Mouse (Mus musculus): ENCODE measurements around the gene Fibp. TPM values are rescaled to one million over a fixed set of nuclear protein-coding genes. Genes with fewer than 3 reads are reported as not detected.

The Fibp gene
- total and polyA plus RNA-seq, 3 experiments: 21.9 to 63.5 TPM; not detected in 1

DNA sequence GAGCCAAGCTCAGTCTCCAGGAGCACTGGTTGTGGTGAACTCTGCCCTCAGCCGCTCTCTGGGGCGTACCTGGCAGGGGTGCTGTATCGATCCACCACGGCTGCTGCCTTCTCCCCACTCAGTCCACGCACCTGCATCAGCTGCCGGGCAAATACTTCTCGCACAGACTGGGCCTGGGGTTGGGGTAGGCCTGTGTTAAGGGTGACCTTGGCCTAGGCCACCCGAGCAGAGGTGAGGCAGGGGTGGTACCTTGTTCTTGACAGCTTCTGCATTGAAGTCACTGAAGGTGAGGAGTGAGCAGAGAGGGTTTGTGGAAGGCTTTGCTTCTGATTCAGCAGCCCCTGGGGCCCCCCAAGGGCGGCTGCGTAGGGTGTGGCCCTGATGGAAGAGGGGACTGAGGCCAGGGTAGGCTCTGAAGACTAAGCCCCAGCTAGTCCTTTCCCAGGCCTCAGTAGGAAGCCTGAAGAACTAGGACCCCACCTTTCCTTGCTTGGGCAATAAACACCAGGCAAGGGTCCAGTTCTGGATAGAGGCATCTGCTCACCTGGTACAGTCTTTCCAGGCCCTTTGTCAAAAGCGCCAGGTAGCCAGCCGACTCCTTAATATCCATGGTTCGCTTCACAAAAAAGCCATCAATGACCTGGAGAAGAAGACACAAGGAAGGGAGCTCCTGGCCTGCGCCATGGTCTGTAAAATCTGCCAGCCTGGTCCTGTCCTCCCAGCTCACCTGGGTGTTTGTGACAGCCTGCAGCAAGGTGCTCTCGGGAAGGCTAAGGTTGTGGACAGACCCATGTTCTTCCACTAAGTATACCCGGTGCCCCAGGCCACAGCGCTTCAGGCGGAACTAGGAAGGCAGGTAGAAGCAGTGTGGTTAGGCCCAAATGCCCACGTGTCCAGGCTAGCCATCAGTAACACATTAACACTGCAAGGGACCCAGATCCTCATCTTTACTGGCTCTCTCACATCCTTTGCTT lies 23.3 kb downstream of the Fibp start:
- no peak for TF ChIP-seq ZKSCAN1 (IDR thresholded peaks at IDR 0.05; ENCODE audit: low read depth, low read length)
- TF ChIP-seq GABPA (IDR thresholded peaks at IDR 0.05; ENCODE audit: low read depth, low read length): no peak
- H3K4me1 ChIP-seq (ENCODE audit: control insufficient read depth in 1 of 2, insufficient read depth in 2 of 2, low read length in 2 of 2): peaks cover 0 to 10% of the 10 kb centered on the region in 2 experiments; a peak in 2 of 4 replicates
- peaks cover 2% of the 10 kb centered on the region; the same call in 1 of the 2 replicates for H3K79me2 ChIP-seq (ENCODE audit: control insufficient read depth, insufficient read depth, low read length, poor library complexity)
- no peak for DNase-seq (ENCODE audit: low read depth, low spot score)
- no peak overlapping the region for H3K9ac ChIP-seq (ENCODE audit: control insufficient read depth, low read depth, low read length, poor library complexity, severe bottlenecking)
- H3K27me3 ChIP-seq (ENCODE audit: control insufficient read depth in 1 of 2, insufficient read depth in 2 of 2, low read length in 2 of 2): no peaks in the 10 kb centered on the region
- H3K27ac ChIP-seq (ENCODE audit: control insufficient read depth, low read depth, low read length): no peak overlapping the region
- 0 out of 4 replicates have a peak, but pooled peaks cover 0 to 2% of the 10 kb centered on the region in 2 experiments for H3K36me3 ChIP-seq (ENCODE audit: control insufficient read depth in 1 of 2, insufficient read depth in 2 of 2, low read length in 2 of 2)
- H3K9me3 ChIP-seq (replicated peaks; ENCODE audit: insufficient read depth, low read length): no peaks in the 10 kb centered on the region
- no peak overlapping the region for H3K4me3 ChIP-seq (ENCODE audit: control insufficient read depth in 1 of 2, insufficient read depth in 1 of 2, low read depth in 2 of 2, low read length in 2 of 2)

DNA sequence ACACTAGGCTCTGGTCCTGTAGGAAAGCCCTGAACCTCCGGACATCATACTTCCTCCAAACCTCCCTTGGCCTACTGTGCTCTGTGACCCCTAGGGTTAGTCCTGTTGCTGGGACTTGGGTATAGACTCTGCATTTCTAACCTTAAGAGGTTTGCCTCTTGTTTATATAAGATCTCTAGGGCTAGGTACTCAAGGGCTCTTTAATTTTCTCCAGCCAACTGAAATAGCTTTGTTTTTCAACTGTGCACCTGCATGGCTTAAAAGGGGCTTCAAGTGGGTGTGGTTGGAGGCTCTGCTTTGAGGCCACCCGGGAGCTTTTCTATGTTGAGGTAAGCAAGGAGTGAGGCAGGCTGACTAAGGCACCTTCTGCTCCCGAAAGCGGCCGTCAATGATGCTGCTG lies 24.1 kb downstream of the Fibp start:
- H3K27ac ChIP-seq (ENCODE audit: control insufficient read depth, low read depth, low read length): no peak overlapping the region
- peaks cover 2% of the 10 kb centered on the region; the same call in 1 of the 2 replicates for H3K79me2 ChIP-seq (ENCODE audit: control insufficient read depth, insufficient read depth, low read length, poor library complexity)
- no peak for DNase-seq (ENCODE audit: low read depth, low spot score)
- 0 out of 4 replicates have a peak, but pooled peaks cover 0 to 2% of the 10 kb centered on the region in 2 experiments for H3K36me3 ChIP-seq (ENCODE audit: control insufficient read depth in 1 of 2, insufficient read depth in 2 of 2, low read length in 2 of 2)
- no peak overlapping the region for H3K4me3 ChIP-seq (ENCODE audit: control insufficient read depth in 1 of 2, insufficient read depth in 1 of 2, low read depth in 2 of 2, low read length in 2 of 2)
- TF ChIP-seq RCOR1 (IDR thresholded peaks at IDR 0.05; ENCODE audit: low read depth, low read length) (no peak), GATA1 (IDR thresholded peaks at IDR 0.05; ENCODE audit: low read depth, low read length) (no peak), MXI1 (IDR thresholded peaks at IDR 0.05; ENCODE audit: low read depth, low read length) (no peak), CHD1 (IDR thresholded peaks at IDR 0.05; ENCODE audit: low read depth, low read length) (no peak), USF1 (IDR thresholded peaks at IDR 0.05; ENCODE audit: low read depth, low read length) (no peak), UBTF (IDR thresholded peaks at IDR 0.05; ENCODE audit: borderline replicate concordance, insufficient read depth, low read depth, low read length) (no peak), MAZ (IDR thresholded peaks at IDR 0.05; ENCODE audit: low read depth, low read length) (no peak), ZKSCAN1 (IDR thresholded peaks at IDR 0.05; ENCODE audit: low read depth, low read length) (no peak), ETS1 (IDR thresholded peaks at IDR 0.05; ENCODE audit: low read depth, low read length) (no peak), MAFK (IDR thresholded peaks at IDR 0.05; ENCODE audit: borderline replicate concordance, low read depth, low read length) (no peak), MEF2A (IDR thresholded peaks at IDR 0.05; ENCODE audit: extremely low read depth, insufficient replicate concordance, low read depth, low read length, poor library complexity, severe bottlenecking) (no peak), KAT2A (conservative IDR thresholded peaks at IDR 0.05; ENCODE audit: low read depth, low read length) (no peak), TAL1 (IDR thresholded peaks at IDR 0.05; ENCODE audit: low read length) (no peak), POLR2A (IDR thresholded peaks at IDR 0.05; ENCODE audit: control insufficient read depth in 1 of 2, insufficient read depth in 1 of 2, low read depth in 1 of 2, low read length in 2 of 2, poor library complexity in 1 of 2) (no peak), POLR2AphosphoS5 (IDR thresholded peaks at IDR 0.05; ENCODE audit: borderline replicate concordance, low read depth, low read length) (no peak), CTCF (IDR thresholded peaks at IDR 0.05 in 2 of 3, conservative IDR thresholded peaks at IDR 0.05 in 1 of 3; ENCODE audit: control insufficient read depth in 1 of 3, insufficient read depth in 1 of 3, low read depth in 2 of 3, low read length in 3 of 3, poor library complexity in 1 of 3, severe bottlenecking in 1 of 3) (no peak), SIN3A (IDR thresholded peaks at IDR 0.05; ENCODE audit: low read length) (no peak)
- no peaks in the 10 kb centered on the region for H3K9me3 ChIP-seq (replicated peaks; ENCODE audit: insufficient read depth, low read length)
- H3K9ac ChIP-seq (ENCODE audit: control insufficient read depth, low read depth, low read length, poor library complexity, severe bottlenecking): no peak overlapping the region
- no peaks in the 10 kb centered on the region for H3K27me3 ChIP-seq (ENCODE audit: control insufficient read depth in 1 of 2, insufficient read depth in 2 of 2, low read length in 2 of 2)
- peaks cover 0 to 12% of the 10 kb centered on the region in 2 experiments; a peak in 2 of 4 replicates for H3K4me1 ChIP-seq (ENCODE audit: control insufficient read depth in 1 of 2, insufficient read depth in 2 of 2, low read length in 2 of 2)
